Mouse (Mus musculus): ENCODE data around the gene Pds5a. TPM values are rescaled to one million over a fixed set of nuclear protein-coding genes. Genes with fewer than 3 reads are reported as not detected.

Pds5a gene
- polyA plus RNA-seq, 1 experiment from 2014 or later = 114 TPM

Other genes with a start within 250 kb of the Pds5a start
- not detected in 2 replicates for gene Gm43552, start 205.4 kb downstream of the Pds5a start, polyA plus RNA-seq (2016; fragmentation: Nextera tagmentation; extraction: Ambion mirVana)
- 117 and 118 TPM in 2 replicates for gene Smim14, start 161.1 kb downstream of the Pds5a start, polyA plus RNA-seq (2016; fragmentation: Nextera tagmentation; extraction: Ambion mirVana)
- gene Ube2k, start 161.0 kb downstream of the Pds5a start, polyA plus RNA-seq (2016; fragmentation: Nextera tagmentation; extraction: Ambion mirVana) = 175 and 178 TPM in 2 replicates
- 34.5 and 38.8 TPM in 2 replicates for gene N4bp2, start 65.2 kb upstream of the Pds5a start, polyA plus RNA-seq (2016; fragmentation: Nextera tagmentation; extraction: Ambion mirVana)
- 0.31 and 0.47 TPM in 2 replicates for gene Rhoh, start 162.9 kb upstream of the Pds5a start, polyA plus RNA-seq (2016; fragmentation: Nextera tagmentation; extraction: Ambion mirVana)
- gene Chrna9, start 236.6 kb upstream of the Pds5a start, polyA plus RNA-seq (2016; fragmentation: Nextera tagmentation; extraction: Ambion mirVana) = not detected in 2 replicates